Comparison of ENCODE assay signal across 17 mouse cellular contexts in genomic region chr19:40993356-40993755, GRCm38 (mm10). TPM values are rescaled to one million over a fixed set of nuclear protein-coding genes. Genes with fewer than 3 reads are reported as not detected.
DNase-seq lines count a peak whose midpoint lies in the region; ATAC-seq and TF ChIP-seq lines count a peak whose summit lies in the region.
"Had no signal": no experiment of that assay in that cellular context is flagged by ENCODE, and none has a peak within 500 bp of the region (broad histone marks: within the 10 kb centered on the region; RNA-seq: fewer than 3 reads in every experiment).

No protein-coding gene starts in this region.

- no peak for TF ChIP-seq CTCF in spleen, adult 2 months (IDR thresholded peaks at IDR 0.05; ENCODE audit: extremely low read depth, insufficient read depth, insufficient read length, insufficient replicate concordance)
- no peak for TF ChIP-seq CTCF in cortical plate, adult 2 months (IDR thresholded peaks at IDR 0.05; ENCODE audit: extremely low read depth, insufficient read depth, low read length)
- TF ChIP-seq CTCF in small intestine, adult 2 months (IDR thresholded peaks at IDR 0.05; ENCODE audit: extremely low read depth, insufficient read length, insufficient replicate concordance, low read depth, low read length): no peak

- DNase-seq in kidney, postnatal 10 days: no peak
- DNase-seq in spleen, adult 2 months (ENCODE audit: low read depth in 1 of 2, low spot score in 2 of 2): no peak
- DNase-seq in spleen, adult 12 weeks (ENCODE audit: low spot score): no peak
- DNase-seq in cerebellum, adult 9-10 months: no peak
- DNase-seq in adrenal gland, postnatal 4 days (ENCODE audit: low spot score in 2 of 2): no peak
- DNase-seq: cerebellum, postnatal 25 days had no signal

- H3K36me3 ChIP-seq in kidney, embryonic 14.5 days (ENCODE audit: control insufficient read depth, insufficient read depth, low read length): no peaks in the 10 kb centered on the region
- H3K36me3 ChIP-seq in spleen, adult 2 months (ENCODE audit: control insufficient read depth, insufficient read depth, low read length): no peaks in the 10 kb centered on the region
- H3K36me3 ChIP-seq in small intestine, adult 2 months (ENCODE audit: control insufficient read depth, insufficient read depth, low read length): no peaks in the 10 kb centered on the region
- H3K36me3 ChIP-seq: limb, embryonic 13.5 days had no signal

- TF ChIP-seq POLR2A in spleen, adult 2 months (IDR thresholded peaks at IDR 0.05; ENCODE audit: low read depth, low read length): no peak
- TF ChIP-seq POLR2A in cortical plate, adult 2 months (IDR thresholded peaks at IDR 0.05; ENCODE audit: extremely low read depth, insufficient read depth, low read length): no peak
- TF ChIP-seq POLR2A in small intestine, adult 2 months (IDR thresholded peaks at IDR 0.05; ENCODE audit: low read depth, low read length): no peak

- WGBS in kidney, embryonic 14.5 days: 49% methylated on average over 5 of the region's 5 CpGs
- 35% methylated on average over 5 of the region's 5 CpGs for WGBS in spleen, adult 2 months
- 35% methylated on average over 5 of the region's 5 CpGs for WGBS in small intestine, adult 2 months

- no peak overlapping the region for H3K9ac ChIP-seq in kidney, embryonic 14.5 days (ENCODE audit: low read depth, low read length)
- H3K9ac ChIP-seq: limb, embryonic 13.5 days had no signal

- H3K9me3 ChIP-seq in kidney, embryonic 14.5 days (ENCODE audit: control insufficient read depth, low read length): no peaks in the 10 kb centered on the region
- H3K9me3 ChIP-seq: limb, embryonic 13.5 days had no signal

- H3K27ac ChIP-seq in kidney, embryonic 14.5 days (ENCODE audit: low read depth, low read length): peak overlapping the region; percentile 73; the same call in 1 of the 2 replicates
- peak overlapping the region; percentile 85 for H3K27ac ChIP-seq in spleen, adult 2 months (ENCODE audit: insufficient read depth, low read length)
- H3K27ac ChIP-seq in cortical plate, adult 2 months (ENCODE audit: insufficient read depth, low read length): peak overlapping the region; percentile 85
- H3K27ac ChIP-seq in small intestine, adult 2 months (ENCODE audit: insufficient read depth, low read depth, low read length): peak overlapping the region; percentile 90
- H3K27ac ChIP-seq: limb, embryonic 13.5 days had no signal

- H3K27me3 ChIP-seq in kidney, embryonic 14.5 days (ENCODE audit: control insufficient read depth, insufficient read depth, low read length): no peaks in the 10 kb centered on the region
- H3K27me3 ChIP-seq in spleen, adult 2 months (ENCODE audit: control insufficient read depth, insufficient read depth, low read length): no peaks in the 10 kb centered on the region
- no peaks in the 10 kb centered on the region for H3K27me3 ChIP-seq in small intestine, adult 2 months (ENCODE audit: control insufficient read depth, insufficient read depth, low read length)
- H3K27me3 ChIP-seq: limb, embryonic 13.5 days had no signal

- H3K4me2 ChIP-seq in kidney, embryonic 14.5 days (replicated peaks; ENCODE audit: low read depth, low read length): peak overlapping the region; percentile 29
- H3K4me2 ChIP-seq: midbrain, embryonic 11.5 days had no signal

- peaks cover 11% of the 10 kb centered on the region for H3K4me1 ChIP-seq in kidney, embryonic 14.5 days (ENCODE audit: control insufficient read depth, insufficient read depth, low read length)
- peaks cover 26% of the 10 kb centered on the region for H3K4me1 ChIP-seq in spleen, adult 2 months (ENCODE audit: control insufficient read depth, insufficient read depth, insufficient read length)
- peaks cover 9% of the 10 kb centered on the region; the same call in 1 of the 2 replicates for H3K4me1 ChIP-seq in cortical plate, adult 2 months (ENCODE audit: control insufficient read depth, insufficient read depth, low read length)
- H3K4me1 ChIP-seq in small intestine, adult 2 months (ENCODE audit: control insufficient read depth, insufficient read depth, insufficient read length, low read length): peaks cover 25% of the 10 kb centered on the region; the same call in 1 of the 2 replicates

- ATAC-seq in kidney, embryonic 14.5 days (ENCODE audit: low FRiP score, low TSS enrichment): no peak
- ATAC-seq: CD4-positive, CD25-positive, alpha-beta regulatory T cell, adult 4 months had no signal

- no peak overlapping the region; the same call in 1 of the 2 replicates for H3K4me3 ChIP-seq in kidney, embryonic 14.5 days (ENCODE audit: low read length)
- peak overlapping the region; percentile 63 for H3K4me3 ChIP-seq in spleen, adult 2 months (ENCODE audit: extremely low read depth, insufficient read depth, insufficient read length)
- peak overlapping the region; percentile 22; the same call in 1 of the 2 replicates for H3K4me3 ChIP-seq in cortical plate, adult 2 months (ENCODE audit: insufficient read depth, low read length)
- H3K4me3 ChIP-seq in small intestine, adult 2 months (ENCODE audit: low read depth, low read length): peak overlapping the region; percentile 68
- H3K4me3 ChIP-seq: limb, embryonic 13.5 days had no signal

RNA-seq across cellular contexts. Expression of gene Blnk, which starts 1.0 kb away (rescaled TPM):
- 10.5 and 11.9 TPM in 2 replicates for polyA plus RNA-seq in kidney, embryonic 14.5 days (2014; fragmentation: Nextera tagmentation; extraction: Ambion mirVana)
- polyA plus RNA-seq in spleen, adult 2 months (2012; rRNA removed): 54.3 and 61.0 TPM in 2 replicates
- polyA plus RNA-seq in cortical plate, adult 2 months (2012; rRNA removed): 8.4 and 8.9 TPM in 2 replicates
- 9.3 and 9.5 TPM in 2 replicates for polyA plus RNA-seq in small intestine, adult 2 months (2012; rRNA removed)
- total RNA-seq in adrenal gland, postnatal 4 days (2021): 1 to 10 TPM; 1.2 to 2.5 TPM

RNA-seq across cellular contexts. Expression of gene Dntt, which starts 35.7 kb away (rescaled TPM):
- polyA plus RNA-seq in kidney, embryonic 14.5 days (2014; fragmentation: Nextera tagmentation; extraction: Ambion mirVana): 0.16 and 0.19 TPM in 2 replicates
- 0.43 and 0.89 TPM in 2 replicates for polyA plus RNA-seq in spleen, adult 2 months (2012; rRNA removed)
- polyA plus RNA-seq in cortical plate, adult 2 months (2012; rRNA removed): not detected in 2 replicates
- polyA plus RNA-seq in small intestine, adult 2 months (2012; rRNA removed): not detected in 2 replicates
- not detected for total RNA-seq in adrenal gland, postnatal 4 days (2021)
- total RNA-seq: layer of hippocampus, postnatal 36 days had no signal
- polyA plus RNA-seq: embryonic facial prominence, embryonic 11.5 days; heart, embryonic 14.5 days; hindbrain, embryonic 11.5 days; limb, embryonic 13.5 days; liver, embryonic 16.5 days; midbrain, embryonic 11.5 days had no signal
